Mouse (Mus musculus) spleen, adult 2 months (tissue): ENCODE results near the gene Dmd.

Experiments used
- CTCF ChIP-seq: fragments of 200-500 bp; IDR thresholded peaks from 2 replicates; pipeline ENCODE4 v1.5.1; 2011; ENCODE audit warnings: mild to moderate bottlenecking, inconsistent platforms; ENCODE audit not compliant: insufficient read depth, insufficient read length, insufficient replicate concordance; ENCODE audit errors: extremely low read depth
- POLR2A ChIP-seq: fragments of 200-500 bp; IDR thresholded peaks from 2 replicates; pipeline ENCODE4 v1.6.1; 2011; ENCODE audit warnings: low read depth, low read length, inconsistent platforms

GRCm38 (mm10) chrX:85048141-85049110 is 2099.8 kb downstream of the Dmd start:
- TF ChIP-seq POLR2A (no peak), CTCF (no peak)
